Mouse (Mus musculus): ENCODE measurements around the gene Pde8b.

Gene Pde8b

DNA sequence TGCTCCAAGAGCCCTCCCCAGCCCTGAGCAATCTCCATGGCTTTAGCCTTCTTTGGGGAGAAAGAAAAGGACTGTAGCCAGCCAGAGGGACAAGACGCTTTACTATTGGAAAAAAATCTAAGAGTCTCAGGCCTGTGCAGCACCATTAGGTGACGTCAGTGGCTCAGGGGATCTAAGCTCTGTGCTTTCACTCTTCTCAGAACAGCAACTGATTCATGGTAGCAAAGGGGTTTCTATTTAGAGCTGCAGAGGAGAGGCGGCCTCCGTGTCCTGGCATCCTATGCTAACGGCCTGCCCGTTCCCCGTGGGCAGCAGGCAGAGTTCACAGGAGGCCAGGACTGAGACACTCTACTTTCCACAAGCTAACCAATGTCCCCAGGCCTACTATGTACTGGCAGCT, 169.1 kb downstream of the Pde8b start:
- DNase-seq (ENCODE audit: low spot score in 2 of 2), result peak in 1 of 2 experiments; percentile 50

GRCm38 (mm10) chr13:95078492-95078891, 171.6 kb downstream of the Pde8b start:
- no peak for DNase-seq (ENCODE audit: low spot score in 2 of 2)

GRCm38 (mm10) chr13:95077688-95078087, 172.4 kb downstream of the Pde8b start:
- no peak for DNase-seq (ENCODE audit: low spot score in 2 of 2)

GRCm38 (mm10) chr13:95076142-95076541, 174.0 kb downstream of the Pde8b start:
- no peak for DNase-seq (ENCODE audit: low spot score in 2 of 2)

DNA sequence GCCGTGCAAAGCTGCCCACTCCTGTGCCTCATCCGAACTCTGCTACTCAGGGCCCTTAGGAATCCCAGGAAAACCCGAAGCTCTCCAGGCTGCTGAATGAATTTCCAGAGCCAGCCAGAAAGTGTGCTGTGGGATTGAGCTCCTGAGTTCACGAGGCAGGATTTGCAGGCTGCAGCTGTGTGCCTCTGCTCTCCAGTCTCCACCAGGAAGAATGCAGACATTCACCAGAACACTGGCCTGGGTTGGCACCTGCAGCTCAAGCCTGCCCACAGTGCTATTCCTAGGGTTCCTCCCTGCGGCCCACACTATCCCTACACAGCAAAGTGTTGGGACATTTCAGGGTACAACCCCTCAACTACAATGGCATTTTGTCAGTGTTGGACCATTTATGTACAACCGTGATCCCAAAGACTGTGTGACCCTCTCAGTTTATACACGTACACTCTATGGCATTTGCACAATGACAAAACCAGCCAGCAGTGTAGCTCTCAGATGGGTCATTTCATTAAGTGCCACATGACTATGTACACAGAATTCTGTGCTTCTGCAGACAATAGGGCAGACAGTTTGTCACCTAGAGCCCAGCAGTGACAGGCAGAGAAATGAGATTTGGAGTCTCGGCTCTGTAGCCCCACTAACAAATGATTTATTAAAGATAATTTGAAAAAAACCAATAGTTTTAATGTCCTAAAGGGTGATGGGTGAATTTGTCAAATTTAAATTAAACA, 176.5 kb downstream of the Pde8b start:
- no peak for DNase-seq (ENCODE audit: low spot score in 2 of 2)

GRCm38 (mm10) chr13:95070268-95070667, 179.9 kb downstream of the Pde8b start:
- no peak for DNase-seq (ENCODE audit: low spot score in 2 of 2)

DNA sequence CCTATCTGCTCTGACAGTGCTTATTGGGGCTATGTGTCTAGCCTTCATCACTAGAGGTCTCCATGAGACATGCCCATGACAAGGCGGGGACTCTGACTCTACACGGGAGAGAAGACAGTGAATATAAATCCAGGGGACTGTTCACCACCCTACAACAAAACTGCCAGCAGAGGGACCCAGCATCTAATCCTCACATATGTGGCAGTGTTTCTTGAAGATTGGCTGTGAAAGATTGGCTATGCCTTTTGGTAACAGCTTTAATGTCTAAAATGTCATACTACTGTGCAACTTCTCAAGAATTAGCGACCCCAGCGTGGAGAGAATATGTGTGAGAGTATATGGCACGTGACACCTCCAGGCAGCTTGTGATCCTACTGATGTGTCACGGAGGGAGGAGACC, 182.3 kb downstream of the Pde8b start:
- DNase-seq (ENCODE audit: low spot score in 2 of 2), result no peak

DNA sequence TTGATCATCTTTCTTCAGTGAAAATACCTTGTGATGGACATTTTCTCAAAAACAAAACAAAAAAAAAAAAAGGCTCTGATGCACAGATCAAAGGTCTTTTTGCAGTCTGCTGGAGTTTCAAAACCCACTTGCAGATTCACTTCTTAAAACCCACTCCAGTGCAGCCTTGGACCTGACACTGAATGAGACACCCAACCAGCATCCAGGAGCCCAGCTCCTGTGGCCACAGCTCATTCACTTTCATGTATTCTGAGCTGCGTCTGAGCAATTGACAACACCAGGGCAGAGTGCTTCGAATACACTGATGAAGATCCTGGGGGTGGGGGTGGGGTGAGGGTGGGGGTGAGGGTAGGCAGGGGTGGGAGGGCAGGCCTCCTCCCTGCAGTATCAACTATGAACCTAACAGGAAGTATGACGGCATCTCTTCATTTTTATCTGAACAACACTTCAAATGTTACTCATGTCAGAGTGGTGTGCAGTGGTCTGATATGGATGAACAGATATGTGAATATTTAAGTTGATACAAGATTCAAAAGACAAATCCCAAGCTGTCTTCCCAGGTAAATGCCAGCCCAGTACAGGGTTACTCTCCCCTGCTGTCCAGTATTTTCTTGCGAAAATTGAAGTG, 186.6 kb downstream of the Pde8b start:
- no peak for DNase-seq (ENCODE audit: low spot score in 2 of 2)

DNA sequence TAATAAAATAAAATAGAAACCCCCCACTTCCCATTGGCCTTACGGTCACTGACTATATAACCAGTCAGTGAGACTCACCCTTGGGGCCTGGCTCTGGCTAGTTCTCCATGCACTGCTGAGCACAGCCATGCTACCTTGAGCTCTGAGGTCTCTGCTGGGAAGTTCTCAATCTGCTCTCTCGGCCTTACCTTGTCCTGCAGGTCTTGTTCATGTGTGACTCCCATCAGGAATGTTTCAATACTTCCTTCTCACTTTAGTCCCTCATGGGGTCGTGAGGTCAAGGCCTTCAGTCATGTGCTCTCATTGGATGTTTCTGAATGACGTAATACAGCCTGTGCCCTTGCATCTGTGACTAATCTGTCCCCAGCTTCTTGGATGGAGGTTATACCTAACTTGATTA, 191.3 kb downstream of the Pde8b start:
- DNase-seq (ENCODE audit: low spot score in 2 of 2), result no peak

- no peak for DNase-seq (ENCODE audit: low spot score in 2 of 2)
Observed at GRCm38 (mm10) chr13:95056501-95057280, 193.4 kb downstream of the Pde8b start.

GRCm38 (mm10) chr13:95055742-95056388, 194.3 kb downstream of the Pde8b start:
- DNase-seq (ENCODE audit: low spot score in 2 of 2), result no peak

GRCm38 (mm10) chr13:95052421-95052820, 197.7 kb downstream of the Pde8b start:
- DNase-seq (ENCODE audit: low spot score in 2 of 2), result no peak

GRCm38 (mm10) chr13:95050398-95050797, 199.7 kb downstream of the Pde8b start:
- DNase-seq (ENCODE audit: low spot score in 2 of 2), result no peak

DNA sequence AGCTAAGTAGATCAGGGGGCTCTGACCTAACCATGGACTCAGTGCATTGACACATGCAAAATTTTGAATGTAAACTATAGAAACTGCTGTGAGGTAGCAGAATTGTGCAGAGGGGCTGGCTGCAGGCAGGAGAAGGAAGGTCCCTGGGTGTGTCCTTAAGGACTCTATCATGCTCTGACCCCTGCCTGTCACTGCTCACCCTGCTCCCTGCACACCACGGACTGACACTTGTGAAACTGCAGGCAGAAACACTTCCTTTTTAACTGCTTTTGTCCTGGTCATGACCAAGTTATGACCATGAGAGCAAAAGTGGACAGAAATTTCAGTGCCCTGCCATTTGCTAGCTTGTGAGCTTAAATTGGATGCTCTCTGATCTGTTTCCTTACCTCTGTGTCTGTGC, 206.0 kb downstream of the Pde8b start:
- DNase-seq (ENCODE audit: low spot score in 2 of 2), result no peak

DNA sequence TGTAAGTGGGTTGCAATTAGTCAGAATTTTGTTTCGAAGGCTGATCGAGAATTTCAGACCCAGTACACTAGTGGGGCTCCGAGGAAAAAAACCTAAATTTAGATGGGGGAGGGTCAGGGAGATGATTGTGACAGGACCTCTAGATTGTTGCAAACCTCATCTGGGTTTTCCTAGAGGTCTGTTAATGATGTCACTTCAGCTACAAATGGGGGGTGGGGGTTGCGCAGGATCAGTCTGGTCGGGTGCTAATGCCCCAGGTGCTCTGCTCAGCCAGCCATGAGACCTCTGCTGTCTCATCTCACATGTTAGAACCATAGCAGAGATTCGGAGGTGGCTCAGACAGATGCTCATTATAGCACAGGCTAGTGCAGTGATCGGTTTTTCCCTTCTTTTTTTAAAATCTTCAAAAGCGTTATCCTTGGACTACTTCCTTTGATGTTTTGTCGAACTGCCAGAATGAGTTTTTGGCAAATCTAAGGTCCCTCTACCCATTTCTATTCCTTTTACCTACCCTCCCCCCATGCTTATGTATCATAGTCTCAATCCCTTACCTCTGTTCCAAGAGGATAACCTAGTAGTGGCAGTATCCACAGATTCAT, 209.9 kb downstream of the Pde8b start:
- DNase-seq (ENCODE audit: low spot score in 2 of 2), result no peak

- DNase-seq (ENCODE audit: low spot score in 2 of 2), result no peak
Observed at GRCm38 (mm10) chr13:95038200-95038599, 211.9 kb downstream of the Pde8b start.

DNA sequence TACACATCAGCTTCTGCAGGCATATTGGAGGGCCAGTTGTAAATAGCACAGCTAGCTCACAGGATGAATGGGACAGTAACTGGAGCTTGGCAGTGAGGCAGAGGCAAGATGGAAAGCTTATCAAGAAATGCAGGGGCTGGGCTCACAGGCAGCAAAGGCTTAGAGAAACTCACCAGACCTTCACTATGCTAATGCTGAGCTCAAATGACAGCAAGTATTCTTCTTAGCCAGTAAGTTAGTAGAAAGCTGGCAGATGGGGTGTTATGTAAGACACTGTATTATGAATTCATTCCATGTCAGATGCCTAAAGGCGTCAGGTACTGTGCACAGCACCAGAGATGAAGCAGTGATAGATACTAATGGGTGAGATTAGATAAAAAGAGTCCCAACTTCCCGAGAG, 215.4 kb downstream of the Pde8b start:
- DNase-seq (ENCODE audit: low spot score in 2 of 2), result peak; percentile 61 to 63

DNA sequence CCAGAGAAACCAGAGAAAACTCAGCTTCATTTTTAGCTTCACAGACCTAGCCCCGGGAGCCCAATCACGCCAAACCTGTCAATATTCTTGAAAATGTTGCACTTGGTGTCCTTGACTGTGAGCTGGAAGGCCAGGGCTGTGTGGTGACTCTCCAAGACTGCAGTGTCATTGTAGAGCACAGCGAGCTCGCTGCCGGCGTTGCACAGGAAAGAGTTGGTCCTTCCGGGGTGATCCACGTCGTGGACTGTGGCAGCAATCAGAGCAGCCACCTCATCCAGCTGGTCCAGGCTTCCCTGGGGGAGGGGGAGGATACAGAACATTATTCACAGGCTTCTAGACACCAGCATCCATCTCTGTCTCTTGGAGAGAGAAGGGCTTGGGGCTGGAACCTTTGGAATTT, 216.0 kb downstream of the Pde8b start:
- DNase-seq (ENCODE audit: low spot score in 2 of 2), result no peak

DNA sequence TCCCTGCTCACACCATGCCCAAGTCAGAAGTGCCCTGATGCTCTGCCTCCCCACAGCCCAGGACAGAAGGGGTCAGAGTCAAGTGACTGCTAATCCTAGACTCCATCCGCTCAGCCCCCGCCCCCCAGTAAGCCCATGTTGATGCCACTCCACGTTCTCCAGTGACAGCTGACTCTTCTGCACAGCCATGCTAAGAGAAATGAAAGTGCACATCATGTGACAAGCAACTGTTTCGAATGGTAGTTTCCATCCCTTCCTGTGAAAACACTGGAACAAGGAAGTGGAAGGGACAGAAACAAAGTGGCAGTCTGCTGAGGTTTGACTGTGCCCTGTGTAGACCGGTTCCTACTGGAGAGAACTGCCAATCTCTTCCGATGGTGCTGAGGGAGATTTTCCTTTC, 217.2 kb downstream of the Pde8b start:
- no peak for DNase-seq (ENCODE audit: low spot score in 2 of 2)

DNA sequence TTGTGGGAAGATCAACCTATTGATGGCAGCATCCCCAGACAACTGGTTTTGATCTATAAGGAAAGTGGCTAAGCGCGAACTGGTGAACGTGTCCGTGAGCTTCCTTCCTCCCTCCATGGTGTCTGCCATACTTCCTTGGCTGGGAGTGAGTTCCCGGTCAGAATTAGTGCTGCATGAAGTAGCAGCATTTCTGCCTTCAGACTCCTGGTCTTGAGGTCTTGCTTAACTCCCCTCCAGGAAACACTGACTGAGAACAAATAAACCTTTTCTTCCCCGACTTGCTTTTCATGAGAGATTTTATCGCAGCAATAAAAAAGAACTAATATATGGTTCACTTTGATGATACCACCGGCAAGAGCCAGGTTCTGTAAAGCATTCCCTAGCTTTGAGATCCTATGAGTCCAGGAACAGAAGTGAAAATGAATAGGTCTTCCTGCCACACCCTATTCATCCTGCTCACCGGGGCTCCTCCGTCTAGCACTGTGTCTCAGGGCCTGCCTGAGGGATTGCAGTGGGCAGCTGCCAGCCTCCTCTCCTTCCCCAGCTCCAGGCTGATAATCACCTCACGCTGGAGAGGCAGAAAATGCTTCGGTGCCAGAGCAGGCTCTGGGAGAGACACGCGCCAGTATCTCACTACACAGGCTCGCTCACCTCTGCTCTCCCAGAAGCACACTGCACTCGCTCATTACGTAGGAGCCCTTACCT, 217.9 kb downstream of the Pde8b start:
- DNase-seq (ENCODE audit: low spot score in 2 of 2), result no peak

- no peak for DNase-seq (ENCODE audit: low spot score in 2 of 2)
Observed at GRCm38 (mm10) chr13:95030828-95031227, 219.3 kb downstream of the Pde8b start.
